Mouse (Mus musculus): ENCODE data around the gene Btbd3. TPM values are rescaled to one million over a fixed set of nuclear protein-coding genes. Genes with fewer than 3 reads are reported as not detected.

The Btbd3 gene
- polyA plus RNA-seq, 1 experiment = 13.6 TPM

DNA sequence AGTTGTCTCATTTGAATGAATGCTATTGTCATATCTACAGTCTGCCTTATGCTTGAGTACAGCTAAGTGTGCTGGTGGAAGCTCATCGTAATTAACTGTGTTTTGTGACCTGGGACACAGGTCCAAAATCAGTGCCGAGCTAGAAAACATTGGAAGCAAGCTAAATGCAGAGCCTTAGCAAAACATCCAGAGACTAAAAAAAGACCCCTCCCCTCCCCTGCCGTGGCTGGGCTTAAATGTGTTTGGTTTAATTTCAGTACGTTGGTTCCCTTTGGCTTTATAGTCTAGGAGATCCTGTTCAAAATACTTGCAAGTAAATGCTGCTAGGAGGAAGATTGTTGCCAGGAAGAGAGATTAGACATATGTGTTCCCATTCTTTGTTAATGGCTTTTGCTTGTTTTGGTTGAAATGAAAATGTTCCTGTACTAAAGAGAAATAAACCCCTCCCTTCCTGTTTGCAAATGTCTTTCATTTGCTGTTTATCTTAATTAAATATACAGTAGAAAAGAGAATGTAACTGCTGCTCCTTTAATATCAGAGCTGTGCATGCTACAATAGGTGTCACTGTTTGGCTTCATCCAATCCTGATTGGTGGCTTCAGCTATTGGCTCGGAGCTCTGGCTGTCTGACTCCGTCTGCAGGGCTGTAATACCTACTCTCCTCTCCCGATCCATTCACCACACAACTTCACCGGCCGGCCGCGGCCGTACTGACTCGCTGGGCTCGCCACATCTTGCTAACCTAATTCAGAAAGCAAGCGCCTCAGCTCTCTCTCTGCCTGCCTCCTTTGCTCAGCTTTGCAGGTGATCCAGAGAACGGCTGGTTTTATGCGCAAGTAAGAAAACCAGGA, 21.7 kb downstream of the Btbd3 start:
- Histone ChIP-seq H3K27me3 (ENCODE audit: control insufficient read depth, insufficient read depth, low read length, poor library complexity, severe bottlenecking) (no peaks in the 10 kb centered on the region), H3K4me1 (ENCODE audit: control insufficient read depth, insufficient read depth, low read length) (peaks cover 4% of the 10 kb centered on the region), H3K27ac (ENCODE audit: insufficient read depth, low read length) (no peak overlapping the region), H3K9me3 (replicated peaks; ENCODE audit: control insufficient read depth, insufficient read depth, low read length, poor library complexity, severe bottlenecking) (no peaks in the 10 kb centered on the region), H3K36me3 (ENCODE audit: control insufficient read depth, insufficient read depth, low read length, poor library complexity, severe bottlenecking) (no peaks in the 10 kb centered on the region), H3K4me3 (ENCODE audit: low read depth, low read length) (0 out of 2 replicates have a peak overlapping the region, but pooled peaks have one; percentile 1), H3K9ac (ENCODE audit: low read depth, poor library complexity, severe bottlenecking) (0 out of 2 replicates have a peak overlapping the region, but pooled peaks have one; percentile 14)
- TF ChIP-seq CTCF (IDR thresholded peaks at IDR 0.05; ENCODE audit: low read depth, low read length) = no peak
- no peak for TF ChIP-seq EP300 (IDR thresholded peaks at IDR 0.05; ENCODE audit: insufficient read depth, low read depth, low read length)
- TF ChIP-seq POLR2A (IDR thresholded peaks at IDR 0.05; ENCODE audit: insufficient read depth, low read length) = no peak

DNA sequence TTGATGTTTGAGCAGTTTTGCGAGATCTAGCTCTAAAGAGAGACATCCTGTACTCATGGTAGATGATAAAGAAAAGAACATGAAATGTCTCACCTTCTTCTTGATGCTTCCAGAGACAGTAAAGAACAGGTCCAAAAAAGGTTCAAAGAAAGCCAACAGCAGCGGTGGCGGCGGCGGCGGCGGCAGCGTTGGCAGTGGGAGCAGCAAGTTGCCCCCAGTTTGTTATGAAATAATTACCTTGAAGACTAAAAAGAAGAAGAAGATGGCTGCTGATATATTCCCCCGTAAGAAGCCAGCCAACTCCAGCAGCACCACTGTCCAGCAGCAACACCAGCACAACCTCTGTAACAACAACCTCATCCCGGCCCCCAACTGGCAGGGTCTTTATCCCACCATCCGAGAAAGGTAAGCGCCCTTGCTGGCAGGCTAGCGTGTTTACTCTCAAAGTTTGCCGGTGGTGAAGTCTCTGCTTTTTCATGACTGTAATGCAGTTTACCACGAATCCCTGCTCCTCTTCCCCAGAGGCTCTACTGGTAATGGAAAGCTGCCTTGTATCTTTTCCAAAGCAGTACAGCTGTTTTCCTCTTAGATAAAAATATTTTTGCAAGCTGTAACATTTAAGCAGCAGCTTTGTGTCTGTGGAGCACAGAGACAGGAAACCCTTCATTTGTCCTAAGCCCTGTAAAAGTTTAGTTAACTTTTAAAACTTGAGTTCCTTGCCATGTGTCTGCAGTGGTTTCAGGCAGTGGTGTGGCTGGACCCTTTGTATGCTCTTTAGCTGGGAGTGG, 22.7 kb downstream of the Btbd3 start:
- Histone ChIP-seq H3K9ac (ENCODE audit: low read depth, poor library complexity, severe bottlenecking) (0 out of 2 replicates have a peak overlapping the region, but pooled peaks have one; percentile 14), H3K4me3 (ENCODE audit: low read depth, low read length) (0 out of 2 replicates have a peak overlapping the region, but pooled peaks have one; percentile 1), H3K27ac (ENCODE audit: insufficient read depth, low read length) (no peak overlapping the region), H3K4me1 (ENCODE audit: control insufficient read depth, insufficient read depth, low read length) (peaks cover 4% of the 10 kb centered on the region), H3K27me3 (ENCODE audit: control insufficient read depth, insufficient read depth, low read length, poor library complexity, severe bottlenecking) (no peaks in the 10 kb centered on the region), H3K36me3 (ENCODE audit: control insufficient read depth, insufficient read depth, low read length, poor library complexity, severe bottlenecking) (no peaks in the 10 kb centered on the region), H3K9me3 (replicated peaks; ENCODE audit: control insufficient read depth, insufficient read depth, low read length, poor library complexity, severe bottlenecking) (no peaks in the 10 kb centered on the region)
- TF ChIP-seq POLR2A (IDR thresholded peaks at IDR 0.05; ENCODE audit: insufficient read depth, low read length) = no peak
- TF ChIP-seq EP300 (IDR thresholded peaks at IDR 0.05; ENCODE audit: insufficient read depth, low read depth, low read length) = no peak
- TF ChIP-seq CTCF (IDR thresholded peaks at IDR 0.05; ENCODE audit: low read depth, low read length) = no peak

DNA sequence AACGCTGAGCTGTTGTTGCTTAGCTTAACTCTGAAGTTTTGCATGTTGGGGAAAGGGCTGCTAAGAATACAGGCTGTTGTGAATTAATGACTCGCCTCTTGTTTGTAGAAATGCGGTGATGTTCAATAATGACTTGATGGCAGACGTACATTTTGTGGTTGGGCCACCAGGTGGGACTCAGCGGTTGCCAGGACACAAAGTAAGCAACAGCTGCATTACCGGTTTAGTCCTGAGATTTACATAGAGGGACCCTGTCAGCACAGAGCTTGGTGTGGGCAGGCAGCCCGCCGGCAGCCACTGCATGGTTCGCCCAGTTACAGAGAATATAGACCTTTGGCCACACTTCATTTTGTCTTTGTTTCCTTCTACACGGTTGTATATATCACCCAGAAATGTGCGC, 23.3 kb downstream of the Btbd3 start:
- Histone ChIP-seq H3K4me1 (ENCODE audit: control insufficient read depth, insufficient read depth, low read length) (peaks cover 4% of the 10 kb centered on the region), H3K27ac (ENCODE audit: insufficient read depth, low read length) (no peak overlapping the region)
- TF ChIP-seq CTCF (IDR thresholded peaks at IDR 0.05; ENCODE audit: low read depth, low read length) (no peak), EP300 (IDR thresholded peaks at IDR 0.05; ENCODE audit: insufficient read depth, low read depth, low read length) (no peak), POLR2A (IDR thresholded peaks at IDR 0.05; ENCODE audit: insufficient read depth, low read length) (no peak)

DNA sequence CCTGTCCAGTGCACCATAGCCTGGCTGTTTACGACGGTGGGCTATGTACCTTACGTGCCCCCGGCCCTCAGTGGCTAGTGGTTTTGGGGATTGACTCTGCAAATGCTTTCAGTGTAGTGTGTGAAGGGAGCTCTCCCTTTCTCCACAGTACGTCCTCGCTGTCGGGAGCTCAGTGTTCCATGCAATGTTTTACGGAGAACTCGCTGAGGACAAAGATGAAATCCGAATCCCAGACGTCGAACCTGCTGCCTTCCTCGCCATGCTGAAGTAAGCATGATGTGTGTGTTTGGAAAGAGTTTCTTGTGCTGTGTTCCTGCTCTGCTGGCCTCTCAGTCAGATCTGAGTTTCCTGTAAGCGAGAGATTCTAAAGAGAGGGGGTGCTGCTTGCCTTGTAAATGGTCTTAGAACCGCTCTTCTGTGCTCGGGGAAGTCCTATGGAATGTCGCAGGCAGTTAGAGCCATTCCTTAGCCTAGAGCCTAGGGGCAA, 23.9 kb downstream of the Btbd3 start:
- Histone ChIP-seq H3K9me3 (replicated peaks; ENCODE audit: control insufficient read depth, insufficient read depth, low read length, poor library complexity, severe bottlenecking) (no peaks in the 10 kb centered on the region), H3K4me3 (ENCODE audit: low read depth, low read length) (no peak overlapping the region), H3K9ac (ENCODE audit: low read depth, poor library complexity, severe bottlenecking) (no peak overlapping the region), H3K4me1 (ENCODE audit: control insufficient read depth, insufficient read depth, low read length) (peaks cover 4% of the 10 kb centered on the region), H3K36me3 (ENCODE audit: control insufficient read depth, insufficient read depth, low read length, poor library complexity, severe bottlenecking) (no peaks in the 10 kb centered on the region), H3K27me3 (ENCODE audit: control insufficient read depth, insufficient read depth, low read length, poor library complexity, severe bottlenecking) (no peaks in the 10 kb centered on the region), H3K27ac (ENCODE audit: insufficient read depth, low read length) (no peak overlapping the region)
- no peak for TF ChIP-seq EP300 (IDR thresholded peaks at IDR 0.05; ENCODE audit: insufficient read depth, low read depth, low read length)
- no peak for TF ChIP-seq CTCF (IDR thresholded peaks at IDR 0.05; ENCODE audit: low read depth, low read length)
- TF ChIP-seq POLR2A (IDR thresholded peaks at IDR 0.05; ENCODE audit: insufficient read depth, low read length) = no peak

More for the DNA sequence above, 23.3 kb downstream of the Btbd3 start:
- Histone ChIP-seq H3K27me3 (ENCODE audit: control insufficient read depth, insufficient read depth, low read length, poor library complexity, severe bottlenecking) (no peaks in the 10 kb centered on the region), H3K4me3 (ENCODE audit: low read depth, low read length) (no peak overlapping the region), H3K36me3 (ENCODE audit: control insufficient read depth, insufficient read depth, low read length, poor library complexity, severe bottlenecking) (no peaks in the 10 kb centered on the region), H3K9me3 (replicated peaks; ENCODE audit: control insufficient read depth, insufficient read depth, low read length, poor library complexity, severe bottlenecking) (no peaks in the 10 kb centered on the region), H3K9ac (ENCODE audit: low read depth, poor library complexity, severe bottlenecking) (no peak overlapping the region)

DNA sequence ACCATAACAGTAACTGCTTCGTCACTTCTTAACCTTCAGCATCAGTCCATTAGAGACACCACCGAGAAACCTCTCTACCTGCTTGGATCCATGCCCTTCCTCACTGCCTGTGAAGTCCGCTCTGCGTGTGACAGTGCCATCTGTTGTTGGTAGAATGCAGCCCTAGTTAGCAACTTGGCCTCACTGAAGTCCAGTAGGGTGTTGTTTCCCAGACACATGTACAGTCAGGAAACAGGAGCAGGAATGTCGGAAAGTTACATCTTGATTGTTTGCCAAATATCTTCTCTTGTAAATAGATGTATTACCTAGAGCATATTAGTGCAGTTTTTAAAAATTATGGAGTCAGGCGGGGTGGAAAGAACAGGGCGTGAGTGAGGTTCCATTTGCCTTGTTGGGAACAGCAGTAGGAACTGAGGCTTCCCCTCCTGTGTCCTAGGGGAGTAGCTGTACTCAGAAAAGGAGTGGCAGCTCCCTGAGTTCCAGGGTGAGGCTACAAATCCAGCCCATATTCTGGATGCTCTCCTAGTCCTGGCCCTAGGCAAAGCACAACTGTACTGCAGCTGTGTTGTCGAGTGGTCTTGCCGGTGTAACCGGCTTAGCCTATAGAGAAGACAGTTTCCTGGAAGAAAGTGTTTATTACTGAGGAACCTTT, 25.3 kb downstream of the Btbd3 start:
- TF ChIP-seq CTCF (IDR thresholded peaks at IDR 0.05; ENCODE audit: low read depth, low read length) (peak; percentile 20), POLR2A (IDR thresholded peaks at IDR 0.05; ENCODE audit: insufficient read depth, low read length) (no peak), EP300 (IDR thresholded peaks at IDR 0.05; ENCODE audit: insufficient read depth, low read depth, low read length) (no peak)
- Histone ChIP-seq H3K36me3 (ENCODE audit: control insufficient read depth, insufficient read depth, low read length, poor library complexity, severe bottlenecking) (no peaks in the 10 kb centered on the region), H3K4me1 (ENCODE audit: control insufficient read depth, insufficient read depth, low read length) (peaks cover 4% of the 10 kb centered on the region), H3K27me3 (ENCODE audit: control insufficient read depth, insufficient read depth, low read length, poor library complexity, severe bottlenecking) (no peaks in the 10 kb centered on the region), H3K4me3 (ENCODE audit: low read depth, low read length) (no peak overlapping the region), H3K9me3 (replicated peaks; ENCODE audit: control insufficient read depth, insufficient read depth, low read length, poor library complexity, severe bottlenecking) (no peaks in the 10 kb centered on the region), H3K9ac (ENCODE audit: low read depth, poor library complexity, severe bottlenecking) (no peak overlapping the region), H3K27ac (ENCODE audit: insufficient read depth, low read length) (no peak overlapping the region)
